In genomic region chr16:34691156-34691555, GRCm38 (mm10) we compare ENCODE assay signal across 8 mouse cellular contexts. TPM values are rescaled to one million over a fixed set of nuclear protein-coding genes. Genes with fewer than 3 reads are reported as not detected.
DNase-seq lines count a peak whose midpoint lies in the region; ATAC-seq lines count a peak whose summit lies in the region.

No protein-coding gene starts in this region.

- 0 out of 2 replicates have a peak, but pooled peaks cover 3% of the 10 kb centered on the region for H3K36me3 ChIP-seq in forebrain, embryonic 14.5 days (ENCODE audit: control insufficient read depth, insufficient read depth, low read length)
- H3K36me3 ChIP-seq in neural tube, embryonic 15.5 days, result no peaks in the 10 kb centered on the region

- 9% methylated on average over 11 of the region's 11 CpGs for WGBS in forebrain, embryonic 14.5 days
- 10% methylated on average over 11 of the region's 11 CpGs for WGBS in neural tube, embryonic 15.5 days

- H3K27me3 ChIP-seq in forebrain, embryonic 14.5 days (replicated peaks; ENCODE audit: control insufficient read depth, insufficient read depth, low read length), result no peaks in the 10 kb centered on the region
- no peaks in the 10 kb centered on the region for H3K27me3 ChIP-seq in neural tube, embryonic 15.5 days (replicated peaks)

- H3K4me2 ChIP-seq in forebrain, embryonic 14.5 days (ENCODE audit: low read length), result peak overlapping the region; percentile 82
- H3K4me2 ChIP-seq in neural tube, embryonic 15.5 days, result peak overlapping the region; percentile 88

- ATAC-seq in forebrain, embryonic 14.5 days, result no peak
- ATAC-seq in neural tube, embryonic 15.5 days (ENCODE audit: low FRiP score), result peak; percentile 33; the same call in 1 of the 2 replicates

- H3K27ac ChIP-seq in forebrain, embryonic 14.5 days (ENCODE audit: low read depth, low read length), result no peak overlapping the region
- peak overlapping the region; percentile 87; the same call in 1 of the 2 replicates for H3K27ac ChIP-seq in neural tube, embryonic 15.5 days (replicated peaks)

- DNase-seq in kidney, adult 9 months, result peak; percentile 14
- DNase-seq in kidney, postnatal 14 days, result no peak
- DNase-seq in adipocyte (ENCODE audit: low spot score), result peak; percentile 51
- peak; percentile 33 for DNase-seq in forebrain, embryonic 14.5 days (ENCODE audit: low spot score)
- DNase-seq in liver, result peak; percentile 33
- DNase-seq in adrenal gland, adult 18-20 months (ENCODE audit: low spot score in 2 of 2), result no peak
- no peak for DNase-seq in frontal cortex, postnatal 36 days (ENCODE audit: low spot score in 2 of 2)

- peaks cover 6% of the 10 kb centered on the region for H3K4me1 ChIP-seq in forebrain, embryonic 14.5 days (ENCODE audit: control insufficient read depth, insufficient read depth, low read length)
- H3K4me1 ChIP-seq in neural tube, embryonic 15.5 days, result peaks cover 8% of the 10 kb centered on the region

- H3K9ac ChIP-seq in forebrain, embryonic 14.5 days (ENCODE audit: low read length), result peak overlapping the region; percentile 78
- H3K9ac ChIP-seq in neural tube, embryonic 15.5 days (replicated peaks), result peak overlapping the region; percentile 65

- no peaks in the 10 kb centered on the region for H3K9me3 ChIP-seq in forebrain, embryonic 14.5 days (replicated peaks; ENCODE audit: control insufficient read depth, low read length)
- no peaks in the 10 kb centered on the region for H3K9me3 ChIP-seq in neural tube, embryonic 15.5 days (replicated peaks)

- peak overlapping the region; percentile 63 for H3K4me3 ChIP-seq in forebrain, embryonic 14.5 days (ENCODE audit: low read depth, low read length)
- peak overlapping the region; percentile 74 for H3K4me3 ChIP-seq in neural tube, embryonic 15.5 days (replicated peaks)

RNA-seq across cellular contexts. Expression of gene Ccdc14, which starts 0.7 kb away (rescaled TPM):
- polyA plus RNA-seq in forebrain, embryonic 14.5 days (2014; fragmentation: Nextera tagmentation; extraction: Ambion mirVana), result 5.7 and 6.5 TPM in 2 replicates
- polyA plus RNA-seq in neural tube, embryonic 15.5 days (2015; fragmentation: Nextera tagmentation; extraction: Ambion mirVana), result 2.9 and 3.9 TPM in 2 replicates
- total RNA-seq in adrenal gland, adult 18-20 months (2021), result 1 to 10 TPM; 1.9 to 2.0 TPM

RNA-seq across cellular contexts. Expression of gene Ropn1, which starts 41.4 kb away (rescaled TPM):
- not detected in 2 replicates for polyA plus RNA-seq in forebrain, embryonic 14.5 days (2014; fragmentation: Nextera tagmentation; extraction: Ambion mirVana)
- not detected in 2 replicates for polyA plus RNA-seq in neural tube, embryonic 15.5 days (2015; fragmentation: Nextera tagmentation; extraction: Ambion mirVana)
- not detected for total RNA-seq in adrenal gland, adult 18-20 months (2021)

RNA-seq across cellular contexts. Expression of gene Mylk, which starts 53.9 kb away (rescaled TPM):
- polyA plus RNA-seq in forebrain, embryonic 14.5 days (2014; fragmentation: Nextera tagmentation; extraction: Ambion mirVana), result 4.2 and 4.6 TPM in 2 replicates
- 4.5 and 31.5 TPM in 2 replicates for polyA plus RNA-seq in neural tube, embryonic 15.5 days (2015; fragmentation: Nextera tagmentation; extraction: Ambion mirVana)
- total RNA-seq in adrenal gland, adult 18-20 months (2021), result 10 to 100 TPM; 43.6 to 58.9 TPM

Comparison
In these comparisons a context has a peak if more than half of its experiments do, and no peak if none do; other contexts are left out.
1. DNase-seq: peak in kidney, adult 9 months (single experiment), adipocyte (single experiment), forebrain, embryonic 14.5 days (single experiment) and liver (single experiment); none in kidney, postnatal 14 days (single experiment), adrenal gland, adult 18-20 months (0 of 2) and frontal cortex, postnatal 36 days (0 of 2).